In genomic region chr2:35714742-35715167, GRCm38 (mm10) we compare ENCODE assay signal across 9 mouse cellular contexts.
DNase-seq lines count a peak whose midpoint lies in the region; ATAC-seq and TF ChIP-seq lines count a peak whose summit lies in the region.
"Had no signal": no experiment of that assay in that cellular context is flagged by ENCODE, and none has a peak within 500 bp of the region (broad histone marks: within the 10 kb centered on the region; RNA-seq: fewer than 3 reads in every experiment).

No protein-coding gene starts in this region.

- H3K79me2 ChIP-seq in MEL (ENCODE audit: control insufficient read depth, insufficient read depth, low read length, poor library complexity), result no peaks in the 10 kb centered on the region

- H3K27ac ChIP-seq in kidney, embryonic 15.5 days, result no peak overlapping the region
- peak overlapping the region; percentile 90 for H3K27ac ChIP-seq in MEL (ENCODE audit: control insufficient read depth, low read depth, low read length)
- peak overlapping the region; percentile 71 for H3K27ac ChIP-seq in heart, embryonic 11.5 days (ENCODE audit: low read depth, low read length)

- no peak for TF ChIP-seq EP300 in MEL (IDR thresholded peaks at IDR 0.05; ENCODE audit: low read depth in 1 of 2, low read length in 2 of 2)

- no peak for TF ChIP-seq CTCF in MEL (IDR thresholded peaks at IDR 0.05 in 2 of 3, conservative IDR thresholded peaks at IDR 0.05 in 1 of 3; ENCODE audit: control insufficient read depth in 1 of 3, insufficient read depth in 1 of 3, low read depth in 2 of 3, low read length in 3 of 3, poor library complexity in 1 of 3, severe bottlenecking in 1 of 3)

- H3K36me3 ChIP-seq in kidney, embryonic 15.5 days, result peaks cover 98% of the 10 kb centered on the region
- peaks cover 0 to 19% of the 10 kb centered on the region in 2 experiments; a peak in 2 of 4 replicates for H3K36me3 ChIP-seq in MEL (ENCODE audit: control insufficient read depth in 1 of 2, insufficient read depth in 2 of 2, low read length in 2 of 2)
- peaks cover 63% of the 10 kb centered on the region for H3K36me3 ChIP-seq in heart, embryonic 11.5 days (ENCODE audit: control insufficient read depth, insufficient read depth, low read length)

- peak; percentile 65 for DNase-seq in adrenal gland, adult 2 months
- no peak for DNase-seq in adrenal gland, postnatal 14 days
- DNase-seq in kidney, adult 11 months, result no peak
- DNase-seq in MEL (ENCODE audit: low read depth, low spot score), result peak; percentile 16
- DNase-seq in urinary bladder, postnatal 14 days (ENCODE audit: low spot score), result no peak
- no peak for DNase-seq in ovary, postnatal 36 days (ENCODE audit: low spot score)
- DNase-seq: adrenal gland, postnatal 10 days had no signal

- 42% methylated on average over 8 of the region's 8 CpGs for WGBS in kidney, embryonic 15.5 days
- 33% methylated on average over 8 of the region's 8 CpGs for WGBS in heart, embryonic 11.5 days (ENCODE audit: insufficient replicate concordance)

- H3K9ac ChIP-seq in kidney, embryonic 15.5 days, result no peak overlapping the region
- H3K9ac ChIP-seq in MEL (ENCODE audit: control insufficient read depth, low read depth, low read length, poor library complexity, severe bottlenecking), result peak overlapping the region; percentile 52
- H3K9ac ChIP-seq in heart, embryonic 11.5 days (ENCODE audit: low read depth, low read length), result no peak overlapping the region

- no peak overlapping the region for H3K4me3 ChIP-seq in kidney, embryonic 15.5 days (replicated peaks)
- H3K4me3 ChIP-seq in MEL (ENCODE audit: control insufficient read depth in 1 of 2, insufficient read depth in 1 of 2, low read depth in 2 of 2, low read length in 2 of 2), result peak overlapping the region in 1 of 2 experiments; percentile 32; a peak in 1 of 4 replicates
- H3K4me3 ChIP-seq in heart, embryonic 11.5 days (ENCODE audit: low read depth, low read length), result no peak overlapping the region

- no peak overlapping the region for H3K4me2 ChIP-seq in kidney, embryonic 15.5 days
- H3K4me2 ChIP-seq in heart, embryonic 11.5 days, result peak overlapping the region; percentile 11; the same call in 1 of the 2 replicates

- H3K9me3 ChIP-seq in kidney, embryonic 15.5 days (replicated peaks), result no peaks in the 10 kb centered on the region
- no peaks in the 10 kb centered on the region for H3K9me3 ChIP-seq in MEL (replicated peaks; ENCODE audit: insufficient read depth, low read length)
- no peaks in the 10 kb centered on the region for H3K9me3 ChIP-seq in heart, embryonic 11.5 days (replicated peaks; ENCODE audit: control insufficient read depth, low read length)

- H3K4me1 ChIP-seq in kidney, embryonic 15.5 days, result peaks cover 17% of the 10 kb centered on the region
- peaks cover 12 to 25% of the 10 kb centered on the region in 2 experiments; a peak in 3 of 4 replicates for H3K4me1 ChIP-seq in MEL (ENCODE audit: control insufficient read depth in 1 of 2, insufficient read depth in 2 of 2, low read length in 2 of 2)
- peaks cover 25% of the 10 kb centered on the region for H3K4me1 ChIP-seq in heart, embryonic 11.5 days (ENCODE audit: control insufficient read depth, insufficient read depth, low read length)

- TF ChIP-seq RAD21 in MEL (IDR thresholded peaks at IDR 0.05; ENCODE audit: low read depth, low read length), result no peak

- H3K27me3 ChIP-seq in kidney, embryonic 15.5 days, result no peaks in the 10 kb centered on the region
- no peaks in the 10 kb centered on the region for H3K27me3 ChIP-seq in MEL (ENCODE audit: control insufficient read depth in 1 of 2, insufficient read depth in 2 of 2, low read length in 2 of 2)
- H3K27me3 ChIP-seq in heart, embryonic 11.5 days (ENCODE audit: control insufficient read depth, insufficient read depth, low read length), result no peaks in the 10 kb centered on the region

- peak; percentile 62 for ATAC-seq in kidney, embryonic 15.5 days (replicated peaks; ENCODE audit: low FRiP score)
- peak; percentile 48 for ATAC-seq in heart, embryonic 11.5 days (replicated peaks; ENCODE audit: insufficient number of reproducible peaks, low FRiP score, low TSS enrichment)

- TF ChIP-seq POLR2A in MEL (IDR thresholded peaks at IDR 0.05; ENCODE audit: control insufficient read depth in 1 of 2, insufficient read depth in 1 of 2, low read depth in 1 of 2, low read length in 2 of 2, poor library complexity in 1 of 2), result no peak

TF ChIP-seq in MEL, 35 proteins besides CTCF, POLR2A, EP300 and RAD21:
- TF ChIP-seq TCF12 (IDR thresholded peaks at IDR 0.05; ENCODE audit: low read depth, low read length), result no peak
- no peak for TF ChIP-seq NELFE (IDR thresholded peaks at IDR 0.05; ENCODE audit: low read depth, low read length)
- TF ChIP-seq MYC (IDR thresholded peaks at IDR 0.05; ENCODE audit: low read depth, low read length), result no peak
- no peak for TF ChIP-seq MAX (IDR thresholded peaks at IDR 0.05; ENCODE audit: low read length)
- no peak for TF ChIP-seq SMC3 (IDR thresholded peaks at IDR 0.05; ENCODE audit: low read depth, low read length)
- no peak for TF ChIP-seq POLR2AphosphoS2 (IDR thresholded peaks at IDR 0.05; ENCODE audit: low read length)
- TF ChIP-seq RCOR1 (IDR thresholded peaks at IDR 0.05; ENCODE audit: low read depth, low read length), result no peak
- no peak for TF ChIP-seq ELF1 (IDR thresholded peaks at IDR 0.05; ENCODE audit: low read depth, low read length)
TF ChIP-seq in MEL: peak in this region for 0.

Comparison
In these comparisons a context has a peak if more than half of its experiments do, and no peak if none do; other contexts are left out.
1. DNase-seq: peak in adrenal gland, adult 2 months (single experiment) and MEL (single experiment); none in adrenal gland, postnatal 14 days (single experiment), kidney, adult 11 months (single experiment), urinary bladder, postnatal 14 days (single experiment) and ovary, postnatal 36 days (single experiment).